Mouse (Mus musculus) MEL (cell line): Measurements from ENCODE around the gene Tgif1.

Source experiments
- CHD1 ChIP-seq: IDR thresholded peaks from 2 replicates; pipeline ENCODE4 v1.6.1; 2012; ENCODE audit warnings: low read depth, mild to moderate bottlenecking, inconsistent platforms, low read length, improper control_type of control experiment
- CTCF ChIP-seq, 3 experiments: IDR thresholded peaks in 2 of 3; conservative IDR thresholded peaks in 1 of 3; 2 replicates each; pipeline ENCODE4 v1.5.1; 2011 to 2012; ENCODE audit warnings: low read length in 3 of 3, low read depth in 2 of 3, mild to moderate bottlenecking in 2 of 3, improper control_type of control experiment in 1 of 3, inconsistent platforms in 1 of 3, mixed read lengths in 1 of 3, moderate library complexity in 1 of 3; ENCODE audit not compliant: control insufficient read depth in 1 of 3, insufficient read depth in 1 of 3, poor library complexity in 1 of 3, severe bottlenecking in 1 of 3
- GABPA ChIP-seq: IDR thresholded peaks from 2 replicates; pipeline ENCODE4 v1.6.1; 2012; ENCODE audit warnings: low read depth, mild to moderate bottlenecking, inconsistent platforms, low read length, improper control_type of control experiment, moderate library complexity
- MAX ChIP-seq: IDR thresholded peaks from 2 replicates; pipeline ENCODE4 v1.6.1; 2011; ENCODE audit warnings: low read length, improper control_type of control experiment
- MAZ ChIP-seq: IDR thresholded peaks from 2 replicates; pipeline ENCODE4 v1.6.1; 2012; ENCODE audit warnings: low read depth, mild to moderate bottlenecking, inconsistent platforms, low read length, improper control_type of control experiment
- MEF2A ChIP-seq: IDR thresholded peaks from 2 replicates; pipeline ENCODE4 v1.6.1; 2014; ENCODE audit warnings: low read depth, mild to moderate bottlenecking, inconsistent platforms, low read length, improper control_type of control experiment; ENCODE audit not compliant: poor library complexity, insufficient replicate concordance, severe bottlenecking; ENCODE audit errors: extremely low read depth
- NELFE ChIP-seq: IDR thresholded peaks from 2 replicates; pipeline ENCODE4 v1.6.1; 2011; ENCODE audit warnings: low read depth, low read length, improper control_type of control experiment
- POLR2A ChIP-seq, 2 experiments: IDR thresholded peaks; 2 replicates each; pipeline ENCODE4 v1.6.1; 2011 to 2012; ENCODE audit warnings: low read length in 2 of 2, mild to moderate bottlenecking in 2 of 2, control low read depth in 1 of 2, improper control_type of control experiment in 1 of 2, low read depth in 1 of 2, moderate library complexity in 1 of 2; ENCODE audit not compliant: control insufficient read depth in 1 of 2, insufficient read depth in 1 of 2, poor library complexity in 1 of 2
- POLR2AphosphoS5 ChIP-seq: IDR thresholded peaks from 2 replicates; pipeline ENCODE4 v1.6.1; 2012; ENCODE audit warnings: low read depth, borderline replicate concordance, mild to moderate bottlenecking, inconsistent platforms, low read length, moderate library complexity, mixed read lengths
- RAD21 ChIP-seq: IDR thresholded peaks from 2 replicates; pipeline ENCODE4 v1.6.1; 2011; ENCODE audit warnings: mild to moderate bottlenecking, low read depth, low read length, improper control_type of control experiment
- RCOR1 ChIP-seq: IDR thresholded peaks from 2 replicates; pipeline ENCODE4 v1.6.1; 2012; ENCODE audit warnings: low read depth, mild to moderate bottlenecking, inconsistent platforms, low read length, improper control_type of control experiment
- UBTF ChIP-seq: IDR thresholded peaks from 2 replicates; pipeline ENCODE4 v1.6.1; 2012; ENCODE audit warnings: low read depth, mild to moderate bottlenecking, inconsistent platforms, low read length, improper control_type of control experiment, moderate library complexity, borderline replicate concordance; ENCODE audit not compliant: insufficient read depth
- ZNF384 ChIP-seq: IDR thresholded peaks from 2 replicates; pipeline ENCODE4 v1.6.1; 2012; ENCODE audit warnings: low read depth, mild to moderate bottlenecking, inconsistent platforms, low read length, improper control_type of control experiment

DNA sequence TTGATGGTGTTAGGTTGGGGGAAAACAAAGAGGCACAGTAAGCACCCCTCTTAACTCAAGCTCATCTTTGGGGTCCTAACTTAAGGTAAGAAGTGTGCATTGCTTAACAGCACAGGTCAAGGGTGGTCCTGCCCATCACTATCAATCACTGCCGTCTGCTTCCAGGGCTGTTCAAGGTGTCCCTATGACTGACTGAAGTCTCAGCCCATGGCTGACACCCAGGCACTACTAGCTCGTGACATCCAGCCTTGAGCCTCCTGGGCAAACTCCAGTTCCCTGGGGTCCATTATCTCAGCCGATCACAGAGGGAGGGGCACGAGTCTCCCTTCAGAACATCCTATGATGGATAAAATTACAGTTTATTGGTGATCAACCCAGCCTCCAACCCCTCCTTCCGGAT lies 12.7 kb upstream of the Tgif1 start:
- TF ChIP-seq GABPA (no peak), CHD1 (no peak), POLR2A (IDR thresholded peaks at IDR 0.05; ENCODE audit: control insufficient read depth in 1 of 2, insufficient read depth in 1 of 2, low read depth in 1 of 2, low read length in 2 of 2, poor library complexity in 1 of 2) (no peak), ZNF384 (no peak), UBTF (no peak), RAD21 (no peak), MEF2A (no peak), POLR2AphosphoS5 (no peak), CTCF (IDR thresholded peaks at IDR 0.05 in 2 of 3, conservative IDR thresholded peaks at IDR 0.05 in 1 of 3; ENCODE audit: control insufficient read depth in 1 of 3, insufficient read depth in 1 of 3, low read depth in 2 of 3, low read length in 3 of 3, poor library complexity in 1 of 3, severe bottlenecking in 1 of 3) (no peak), MAX (no peak), RCOR1 (no peak), MAZ (no peak), NELFE (no peak)
